Mouse (Mus musculus) heart, postnatal 0 days (tissue): ENCODE measurements at regions not wholly inside any gene's neighbourhood (a gene's known extent, or its start where the extent isn't known, plus 50 kb on each side); places are given as distances from the start of the nearest gene placed in this dataset.

Experiments used
- ATAC-seq: fragments of 200-750 bp; cut with Nextera tagmentation; 2 replicates; pipeline ENCODE4 v1.8.0; 2017; ENCODE audit warnings: low read depth, moderate number of reproducible peaks, moderate library complexity; ENCODE audit not compliant: insufficient read depth
- DNase-seq: peaks from one replicate; pipeline ENCODE4 v3.0.0-alpha.2; 2016; ENCODE audit warnings: low spot score
- H3K27ac ChIP-seq: fragments of 300-500 bp; sonication (generic); 2 replicates; pipeline ENCODE4 v1.5.1; 2014; ENCODE audit warnings: low read depth, mild to moderate bottlenecking
- H3K27me3 ChIP-seq: fragments of 300-500 bp; sonication (generic); 2 replicates; pipeline ENCODE4 v1.6.1; 2014; ENCODE audit warnings: low read length, mixed read lengths; ENCODE audit not compliant: control insufficient read depth, insufficient read depth
- H3K36me3 ChIP-seq: fragments of 300-500 bp; sonication (generic); replicated peaks from 2 replicates; pipeline ENCODE4 v1.6.1; 2014; ENCODE audit warnings: low read length, mixed read lengths; ENCODE audit not compliant: control insufficient read depth, insufficient read depth
- H3K4me1 ChIP-seq: fragments of 300-500 bp; sonication (generic); 2 replicates; pipeline ENCODE4 v1.6.1; 2014; ENCODE audit warnings: antibody characterized with exemption; ENCODE audit not compliant: control insufficient read depth, insufficient read depth
- H3K4me2 ChIP-seq: fragments of 300-500 bp; sonication (generic); 2 replicates; pipeline ENCODE4 v1.6.1; 2014; ENCODE audit warnings: low read depth, mild to moderate bottlenecking, low read length, moderate library complexity
- H3K4me3 ChIP-seq: fragments of 300-500 bp; sonication (generic); 2 replicates; pipeline ENCODE4 v1.5.1; 2014; ENCODE audit warnings: low read depth, low read length
- H3K9ac ChIP-seq: fragments of 300-500 bp; sonication (generic); replicated peaks from 2 replicates; pipeline ENCODE4 v1.6.1; 2014; ENCODE audit warnings: low read depth, low read length, mixed read lengths
- H3K9me3 ChIP-seq: fragments of 300-500 bp; sonication (generic); replicated peaks from 2 replicates; pipeline ENCODE4 v1.6.1; 2016; ENCODE audit warnings: low read length; ENCODE audit not compliant: control insufficient read depth
- CTCF ChIP-seq: IDR thresholded peaks from 2 replicates; pipeline ENCODE4 v1.5.1; 2016; ENCODE audit warnings: antibody characterized with exemption, control low read depth, low read depth
- EP300 ChIP-seq: IDR thresholded peaks from 2 replicates; pipeline ENCODE4 v1.6.1; 2016; ENCODE audit warnings: antibody characterized with exemption, low read depth
- WGBS: fragments of 180-500 bp; shearing (Covaris S2); extraction: QIAGEN DNeasy Blood & Tissue Kit; methylation state at CpG from one replicate; pipeline ENCODE4 v1.1.7; 2014; 5-methylcytosine and 5-hydroxymethylcytosine counted together

DNA sequence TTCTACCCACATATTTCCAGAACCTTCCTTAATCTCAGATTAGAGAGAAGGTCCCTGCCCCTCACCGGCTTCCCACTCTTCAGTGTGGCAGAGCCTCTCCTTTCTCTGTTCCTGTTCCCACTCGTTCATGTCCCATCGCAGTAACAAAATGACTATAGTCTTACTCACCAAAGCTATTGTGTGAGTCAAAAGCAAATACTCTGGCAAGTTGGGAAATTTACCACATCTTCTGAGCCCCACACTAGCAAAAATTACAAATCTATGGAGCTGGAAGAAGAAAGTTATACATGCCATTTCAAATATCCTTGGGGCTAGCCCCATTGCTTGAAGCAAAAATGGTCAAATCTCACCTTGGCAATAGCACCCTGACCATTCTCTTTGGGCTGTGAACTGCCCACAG lies 80.1 kb upstream of the Tet2 start:
- H3K36me3 ChIP-seq: no peaks in the 10 kb centered on the region
- no peak for ATAC-seq
- H3K4me3 ChIP-seq: no peak overlapping the region
- no peak overlapping the region for H3K9ac ChIP-seq
- no peak overlapping the region for H3K27ac ChIP-seq
- no peaks in the 10 kb centered on the region for H3K27me3 ChIP-seq
- no peaks in the 10 kb centered on the region for H3K4me1 ChIP-seq
- H3K4me2 ChIP-seq: no peak overlapping the region
- DNase-seq: no peak
- no peaks in the 10 kb centered on the region for H3K9me3 ChIP-seq
- TF ChIP-seq EP300 (no peak), CTCF (no peak)
- WGBS: 87% methylated on average over 3 of the region's 3 CpGs

DNA sequence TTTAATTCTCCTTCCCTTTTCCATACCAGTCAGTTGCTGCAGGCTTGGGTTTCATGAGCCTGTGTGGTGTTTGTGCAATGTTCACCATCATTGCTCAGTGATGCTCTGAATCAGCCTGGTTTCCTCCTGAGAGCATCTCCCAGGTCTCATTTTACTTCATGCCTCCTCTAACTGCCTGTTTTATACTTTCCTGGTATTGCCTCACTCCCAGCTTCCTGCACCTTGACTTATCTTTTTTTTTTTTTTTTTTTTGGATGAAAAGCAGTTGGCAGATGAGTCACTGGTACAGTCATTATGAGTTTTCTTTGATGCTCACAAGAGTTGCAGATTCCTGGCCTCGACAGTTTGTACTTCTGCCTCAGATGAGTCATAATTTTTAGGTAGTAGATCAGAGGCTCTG lies 81.5 kb upstream of the Tet2 start:
- H3K27me3 ChIP-seq: no peaks in the 10 kb centered on the region
- H3K9me3 ChIP-seq: no peaks in the 10 kb centered on the region
- H3K4me1 ChIP-seq: no peaks in the 10 kb centered on the region
- no peak overlapping the region for H3K9ac ChIP-seq
- no peak for DNase-seq
- no peak for ATAC-seq
- H3K4me2 ChIP-seq: no peak overlapping the region
- 39% methylated on average over 1 of the region's 1 CpGs for WGBS
- TF ChIP-seq EP300 (no peak), CTCF (no peak)
- H3K4me3 ChIP-seq: no peak overlapping the region
- no peak overlapping the region for H3K27ac ChIP-seq
- no peaks in the 10 kb centered on the region for H3K36me3 ChIP-seq

DNA sequence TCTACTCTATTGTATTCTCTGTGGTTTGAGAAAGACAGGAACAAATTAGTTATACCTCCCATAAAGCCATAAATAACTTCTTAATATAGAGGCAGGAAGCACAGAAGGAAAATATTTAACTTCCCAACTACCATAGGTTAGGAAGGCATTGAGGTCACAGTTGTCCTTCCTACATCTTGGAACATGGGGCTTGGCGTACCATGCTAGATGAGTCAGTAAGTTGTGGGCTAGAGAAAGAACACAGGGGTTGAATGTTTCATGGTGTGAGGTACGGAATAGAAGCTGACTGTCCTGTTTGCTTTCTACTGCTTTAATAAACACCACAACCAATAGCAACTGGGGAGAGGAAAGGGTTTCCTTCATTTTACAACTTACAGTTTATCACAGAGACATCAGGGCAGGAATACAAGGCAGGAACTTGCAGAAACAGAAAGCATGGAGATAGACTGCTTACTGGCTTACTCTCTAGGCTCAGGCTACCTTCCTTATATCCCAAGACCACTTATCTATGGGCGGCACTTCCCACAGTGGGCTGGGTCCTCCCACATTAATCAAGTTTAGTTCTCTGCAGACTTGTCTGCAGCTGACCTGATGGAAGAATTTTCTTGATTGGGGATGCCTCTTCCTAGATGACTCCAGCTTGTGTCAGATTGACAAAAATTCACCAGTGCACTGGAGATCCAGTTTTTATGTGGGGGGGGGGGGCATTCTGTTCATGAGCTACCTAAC lies 82.3 kb upstream of the Tet2 start:
- no peak for ATAC-seq
- Histone ChIP-seq H3K4me1 (no peaks in the 10 kb centered on the region), H3K9ac (no peak overlapping the region), H3K36me3 (no peaks in the 10 kb centered on the region), H3K27ac (no peak overlapping the region), H3K4me2 (no peak overlapping the region), H3K9me3 (no peaks in the 10 kb centered on the region), H3K27me3 (no peaks in the 10 kb centered on the region), H3K4me3 (no peak overlapping the region)
- TF ChIP-seq CTCF (no peak), EP300 (no peak)
- DNase-seq: no peak
- WGBS: 71% methylated on average over 3 of the region's 3 CpGs

DNA sequence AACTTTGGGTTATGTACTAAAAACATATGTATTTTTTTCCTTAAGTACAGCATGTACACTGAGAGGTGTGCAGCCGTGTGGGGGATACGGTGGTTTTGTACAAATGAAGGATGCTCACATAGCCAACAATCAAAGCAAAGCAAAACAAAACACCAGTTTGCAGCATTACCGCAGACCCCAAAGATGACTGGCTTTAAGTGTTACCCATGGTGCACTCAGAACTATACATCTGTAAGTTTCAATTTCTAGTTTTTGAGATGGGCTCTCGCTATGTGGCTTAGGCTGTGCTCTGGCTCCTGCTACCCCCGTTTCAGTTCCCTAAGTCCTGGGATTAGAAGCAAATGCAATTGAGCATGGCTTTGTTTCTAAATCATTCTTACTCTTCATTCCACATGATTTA lies 89.4 kb upstream of the Tet2 start:
- TF ChIP-seq EP300: no peak
- Histone ChIP-seq H3K4me2 (no peak overlapping the region), H3K27ac (no peak overlapping the region), H3K27me3 (no peaks in the 10 kb centered on the region), H3K36me3 (no peaks in the 10 kb centered on the region), H3K4me1 (peaks cover 4% of the 10 kb centered on the region; the same call in 1 of the 2 replicates), H3K9me3 (no peaks in the 10 kb centered on the region), H3K9ac (no peak overlapping the region), H3K4me3 (no peak overlapping the region)
- ATAC-seq: no peak
- no peak for DNase-seq
- 90% methylated on average over 5 of the region's 5 CpGs for WGBS

DNA sequence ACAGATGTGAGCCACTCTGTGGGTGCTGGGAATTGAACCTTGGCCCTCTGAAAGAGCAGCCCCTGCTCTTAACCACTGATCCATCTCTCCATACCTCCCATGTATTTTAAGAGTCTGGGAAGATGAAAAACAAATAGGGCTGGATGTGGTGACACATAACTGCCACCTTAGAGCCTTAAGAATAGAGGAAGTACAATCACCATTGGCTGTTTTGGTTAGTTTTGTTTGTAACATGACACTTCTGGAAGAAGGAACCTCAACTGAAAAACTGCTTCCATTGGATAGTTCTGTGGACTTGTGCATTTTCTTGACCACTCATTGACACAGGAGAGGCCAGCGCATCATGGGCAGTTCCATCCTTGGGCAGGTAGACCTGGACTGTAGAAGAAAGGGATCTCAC lies 100.7 kb upstream of the Tet2 start:
- Histone ChIP-seq H3K4me2 (no peak overlapping the region), H3K4me3 (no peak overlapping the region), H3K9me3 (no peaks in the 10 kb centered on the region), H3K9ac (no peak overlapping the region), H3K27ac (no peak overlapping the region), H3K27me3 (no peaks in the 10 kb centered on the region), H3K4me1 (no peaks in the 10 kb centered on the region), H3K36me3 (no peaks in the 10 kb centered on the region)
- WGBS: 86% methylated on average over 1 of the region's 1 CpGs
- no peak for ATAC-seq
- TF ChIP-seq EP300 (no peak), CTCF (no peak)
- no peak for DNase-seq

DNA sequence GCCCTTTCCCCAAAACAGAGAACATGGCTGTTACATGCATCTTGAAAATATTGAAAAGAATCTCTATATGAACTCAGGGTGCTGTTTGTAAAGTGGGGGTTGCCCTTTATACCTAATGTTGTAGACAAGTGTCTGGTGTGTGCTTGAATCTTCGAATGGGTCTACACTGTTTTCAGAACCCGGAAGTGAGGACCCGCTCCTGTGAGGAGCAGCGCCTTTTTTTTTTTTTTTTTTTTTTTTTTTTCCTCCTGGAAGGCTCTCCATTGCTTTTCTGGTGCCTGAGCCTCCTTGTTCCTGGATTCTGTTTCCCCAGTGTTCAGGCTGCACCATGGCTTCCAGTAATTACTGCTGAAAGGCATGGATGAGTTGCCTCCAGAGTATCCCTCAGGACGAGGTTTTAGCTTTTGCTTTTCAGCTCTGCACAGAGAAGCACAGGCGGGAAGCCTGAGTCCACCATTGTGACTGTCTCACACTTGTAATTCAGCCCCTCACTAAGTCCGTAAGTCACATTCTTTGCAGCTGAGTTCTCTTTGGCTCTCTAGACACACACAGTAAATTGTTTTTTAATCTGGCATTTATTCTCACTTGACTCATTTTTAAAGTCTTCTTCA lies 101.6 kb upstream of the Tet2 start:
- Histone ChIP-seq H3K4me1 (no peaks in the 10 kb centered on the region), H3K4me2 (no peak overlapping the region), H3K36me3 (no peaks in the 10 kb centered on the region), H3K4me3 (no peak overlapping the region), H3K9ac (no peak overlapping the region), H3K27me3 (no peaks in the 10 kb centered on the region), H3K9me3 (no peaks in the 10 kb centered on the region), H3K27ac (no peak overlapping the region)
- 74% methylated on average over 7 of the region's 7 CpGs for WGBS
- ATAC-seq (no peak), DNase-seq (no peak)
- TF ChIP-seq CTCF (no peak), EP300 (no peak)
